Comparison of ENCODE assay signal across 8 mouse cellular contexts in the genomic region with DNA sequence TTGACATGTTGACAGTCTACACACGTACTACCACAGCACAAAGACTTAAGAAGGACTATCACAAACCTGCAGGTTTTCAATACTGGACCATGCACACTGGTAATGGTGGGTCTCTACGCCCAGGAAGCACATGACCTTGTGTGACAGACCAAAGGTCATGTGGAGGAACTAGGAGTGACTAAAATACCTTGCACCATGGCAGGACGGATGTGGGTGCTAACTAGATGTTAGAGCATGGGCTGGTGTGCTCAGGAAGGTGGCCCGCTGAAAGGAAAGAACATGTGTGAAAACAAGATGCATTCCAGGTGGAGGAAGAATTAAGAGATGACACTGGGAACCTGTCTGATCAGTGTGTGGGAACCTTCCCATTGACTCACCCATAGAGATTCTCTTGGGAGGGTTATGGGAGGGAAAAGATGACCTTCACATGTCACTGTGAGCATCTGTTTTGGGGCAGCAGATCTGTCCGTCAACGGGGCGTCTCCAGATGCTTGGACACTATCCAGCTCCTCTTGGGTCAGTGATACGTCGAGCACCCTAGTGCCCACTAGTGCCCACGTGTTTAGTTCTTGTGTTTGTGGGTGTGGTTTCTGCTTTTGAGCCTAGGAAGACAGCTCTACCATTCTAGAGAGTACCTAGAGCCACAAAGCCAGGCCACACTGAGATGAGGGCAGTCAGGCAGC. TPM values are rescaled to one million over a fixed set of nuclear protein-coding genes. Genes with fewer than 3 reads are reported as not detected.
DNase-seq lines count a peak whose midpoint lies in the region; ATAC-seq and TF ChIP-seq lines count a peak whose summit lies in the region.
"Had no signal": no experiment of that assay in that cellular context is flagged by ENCODE, and none has a peak within 500 bp of the region (broad histone marks: within the 10 kb centered on the region; RNA-seq: fewer than 3 reads in every experiment).

No protein-coding gene starts in this region.

- 0 out of 2 replicates have a peak overlapping the region, but pooled peaks have one; percentile 3 for H3K4me2 ChIP-seq in heart, embryonic 12.5 days
- H3K4me2 ChIP-seq in lung, embryonic 15.5 days: no peak overlapping the region
- H3K4me2 ChIP-seq in intestine, postnatal 0 days (replicated peaks; ENCODE audit: low read depth): no peak overlapping the region

- H3K4me1 ChIP-seq in heart, embryonic 12.5 days (replicated peaks): peaks cover 87% of the 10 kb centered on the region
- H3K4me1 ChIP-seq in lung, embryonic 15.5 days: peaks cover 67% of the 10 kb centered on the region
- peaks cover 30% of the 10 kb centered on the region for H3K4me1 ChIP-seq in intestine, postnatal 0 days (replicated peaks; ENCODE audit: control insufficient read depth, insufficient read depth, low read length)
- H3K4me1 ChIP-seq in olfactory bulb, adult 2 months (ENCODE audit: control insufficient read depth, insufficient read depth, low read length): peaks cover 43% of the 10 kb centered on the region

- 63% methylated on average over 10 of the region's 10 CpGs for WGBS in heart, embryonic 12.5 days
- WGBS in lung, embryonic 15.5 days: 72% methylated on average over 10 of the region's 10 CpGs
- WGBS in intestine, postnatal 0 days: 60% methylated on average over 10 of the region's 10 CpGs
- WGBS in olfactory bulb, adult 2 months: 86% methylated on average over 10 of the region's 10 CpGs

- H3K27me3 ChIP-seq in heart, embryonic 12.5 days (replicated peaks): no peaks in the 10 kb centered on the region
- H3K27me3 ChIP-seq in lung, embryonic 15.5 days: no peaks in the 10 kb centered on the region
- H3K27me3 ChIP-seq in intestine, postnatal 0 days (replicated peaks; ENCODE audit: control insufficient read depth, insufficient read depth, low read length): no peaks in the 10 kb centered on the region

- TF ChIP-seq POLR2A in olfactory bulb, adult 2 months (IDR thresholded peaks at IDR 0.05; ENCODE audit: insufficient read depth, low read depth, low read length): no peak

- no peak for TF ChIP-seq CTCF in intestine, postnatal 0 days (IDR thresholded peaks at IDR 0.05; ENCODE audit: low read depth)
- TF ChIP-seq CTCF in olfactory bulb, adult 2 months (IDR thresholded peaks at IDR 0.05; ENCODE audit: insufficient read depth, low read depth, low read length): no peak

- ATAC-seq in heart, embryonic 12.5 days (ENCODE audit: insufficient number of reproducible peaks, low FRiP score): no peak
- ATAC-seq in lung, embryonic 15.5 days (ENCODE audit: borderline replicate concordance, extremely low read depth, low FRiP score, low TSS enrichment): no peak
- ATAC-seq in intestine, postnatal 0 days: peak; percentile 43
- ATAC-seq: activated CD4-positive, CD25-positive, alpha-beta regulatory T cell, adult 4 months had no signal

- H3K27ac ChIP-seq in heart, embryonic 12.5 days (ENCODE audit: poor library complexity, severe bottlenecking): peak overlapping the region; percentile 95
- peak overlapping the region; percentile 88 for H3K27ac ChIP-seq in lung, embryonic 15.5 days
- H3K27ac ChIP-seq in intestine, postnatal 0 days (ENCODE audit: low read depth, low read length): peak overlapping the region; percentile 74
- H3K27ac ChIP-seq in olfactory bulb, adult 2 months (ENCODE audit: insufficient read depth, low read depth, low read length): 0 out of 2 replicates have a peak overlapping the region, but pooled peaks have one; percentile 14

- H3K4me3 ChIP-seq in heart, embryonic 12.5 days: no peak overlapping the region
- no peak overlapping the region for H3K4me3 ChIP-seq in lung, embryonic 15.5 days
- no peak overlapping the region for H3K4me3 ChIP-seq in intestine, postnatal 0 days (ENCODE audit: low read depth, low read length)
- no peak overlapping the region for H3K4me3 ChIP-seq in olfactory bulb, adult 2 months (ENCODE audit: insufficient read depth, low read depth, low read length)

- H3K9ac ChIP-seq in heart, embryonic 12.5 days: 0 out of 2 replicates have a peak overlapping the region, but pooled peaks have one; percentile 54
- H3K9ac ChIP-seq in lung, embryonic 15.5 days: no peak overlapping the region
- no peak overlapping the region; the same call in 1 of the 2 replicates for H3K9ac ChIP-seq in intestine, postnatal 0 days (ENCODE audit: low read depth, low read length)

- H3K9me3 ChIP-seq in heart, embryonic 12.5 days (replicated peaks): no peaks in the 10 kb centered on the region
- H3K9me3 ChIP-seq in lung, embryonic 15.5 days: no peaks in the 10 kb centered on the region
- H3K9me3 ChIP-seq in intestine, postnatal 0 days (ENCODE audit: control insufficient read depth): no peaks in the 10 kb centered on the region

- H3K36me3 ChIP-seq in heart, embryonic 12.5 days: no peaks in the 10 kb centered on the region; the same call in 1 of the 2 replicates
- H3K36me3 ChIP-seq in lung, embryonic 15.5 days: no peaks in the 10 kb centered on the region
- H3K36me3 ChIP-seq in intestine, postnatal 0 days (ENCODE audit: control insufficient read depth, insufficient read depth): peaks cover 12% of the 10 kb centered on the region; the same call in 1 of the 2 replicates

- DNase-seq in heart, adult 9 months (ENCODE audit: low spot score in 2 of 2): no peak
- no peak for DNase-seq in lung, postnatal 36 days
- DNase-seq in thymus, adult 18-20 months: no peak

RNA-seq across cellular contexts. Expression of a gene that starts 4.5 kb away (rescaled TPM):
- 18.6 and 19.6 TPM in 2 replicates for polyA plus RNA-seq in heart, embryonic 12.5 days (2016; fragmentation: Nextera tagmentation; extraction: Ambion mirVana)
- 12.6 and 13.0 TPM in 2 replicates for polyA plus RNA-seq in lung, embryonic 15.5 days (2015; fragmentation: Nextera tagmentation; extraction: Ambion mirVana)
- 31.9 and 32.3 TPM in 2 replicates for polyA plus RNA-seq in intestine, postnatal 0 days (2015; fragmentation: Nextera tagmentation; extraction: Ambion mirVana)
- polyA plus RNA-seq in olfactory bulb, adult 2 months (2012; ENCODE audit: insufficient read depth, insufficient read length, low replicate concordance, missing spikeins): not detected in 2 replicates

RNA-seq across cellular contexts. Expression of a gene that starts 4.6 kb away (rescaled TPM):
- 51.0 and 58.3 TPM in 2 replicates for polyA plus RNA-seq in heart, embryonic 12.5 days (2016; fragmentation: Nextera tagmentation; extraction: Ambion mirVana)
- 40.9 and 42.1 TPM in 2 replicates for polyA plus RNA-seq in lung, embryonic 15.5 days (2015; fragmentation: Nextera tagmentation; extraction: Ambion mirVana)
- 62.2 and 67.7 TPM in 2 replicates for polyA plus RNA-seq in intestine, postnatal 0 days (2015; fragmentation: Nextera tagmentation; extraction: Ambion mirVana)
- polyA plus RNA-seq in olfactory bulb, adult 2 months (2012; ENCODE audit: insufficient read depth, insufficient read length, low replicate concordance, missing spikeins): not detected in 2 replicates

Comparison
In these comparisons a context has a peak if more than half of its experiments do, and no peak if none do; other contexts are left out.
1. H3K27ac ChIP-seq: peak in every context shown above with its lines; median percentile 95 in heart, embryonic 12.5 days; 88 in lung, embryonic 15.5 days; 74 in intestine, postnatal 0 days; 14 in olfactory bulb, adult 2 months.
2. RNA of a gene that starts 4.5 kb away (polyA plus RNA-seq): 31.9 to 32.3 TPM in intestine, postnatal 0 days, 18.6 to 19.6 TPM in heart, embryonic 12.5 days and 12.6 to 13.0 TPM in lung, embryonic 15.5 days; not detected in olfactory bulb, adult 2 months; every median in the first group is over 10 times any median in the second.
3. RNA of a gene that starts 4.6 kb away (polyA plus RNA-seq): 62.2 to 67.7 TPM in intestine, postnatal 0 days, 51.0 to 58.3 TPM in heart, embryonic 12.5 days and 40.9 to 42.1 TPM in lung, embryonic 15.5 days; not detected in olfactory bulb, adult 2 months; every median in the first group is over 10 times any median in the second.